ENCODE assay signal across 8 mouse cellular contexts in genomic region chr11:77783211-77783746, GRCm38 (mm10). TPM values are rescaled to one million over a fixed set of nuclear protein-coding genes. Genes with fewer than 3 reads are reported as not detected.
A peak's percentile ranks its signal among the peaks of the same experiment; 100 is the strongest.
DNase-seq lines count a peak whose midpoint lies in the region; ATAC-seq and TF ChIP-seq lines count a peak whose summit lies in the region.

No protein-coding gene starts in this region.

- DNase-seq in heart, adult 8-10 months (ENCODE audit: low spot score) = no peak
- no peak for DNase-seq in thymus, postnatal 4 days
- no peak for DNase-seq in urinary bladder, postnatal 25 days (ENCODE audit: low spot score)

- H3K36me3 ChIP-seq in heart, embryonic 13.5 days = peaks cover 10% of the 10 kb centered on the region
- H3K36me3 ChIP-seq in intestine, postnatal 0 days (ENCODE audit: control insufficient read depth, insufficient read depth) = peaks cover 15% of the 10 kb centered on the region
- peaks cover 2% of the 10 kb centered on the region; the same call in 1 of the 2 replicates for H3K36me3 ChIP-seq in lung, embryonic 15.5 days

- 60% methylated on average over 10 of the region's 10 CpGs for WGBS in heart, embryonic 13.5 days
- WGBS in intestine, postnatal 0 days = 61% methylated on average over 10 of the region's 10 CpGs
- WGBS in lung, embryonic 15.5 days = 51% methylated on average over 10 of the region's 10 CpGs

- H3K9me3 ChIP-seq in heart, embryonic 13.5 days = no peaks in the 10 kb centered on the region
- no peaks in the 10 kb centered on the region for H3K9me3 ChIP-seq in intestine, postnatal 0 days (ENCODE audit: control insufficient read depth)
- H3K9me3 ChIP-seq in lung, embryonic 15.5 days = no peaks in the 10 kb centered on the region

- H3K27ac ChIP-seq in heart, embryonic 13.5 days (replicated peaks) = peak overlapping the region; percentile 97
- peak overlapping the region; percentile 52 for H3K27ac ChIP-seq in brown adipose tissue, adult 24 weeks (replicated peaks; ENCODE audit: low read depth, low read length)
- H3K27ac ChIP-seq in intestine, postnatal 0 days (ENCODE audit: low read depth, low read length) = peak overlapping the region; percentile 98
- H3K27ac ChIP-seq in lung, embryonic 15.5 days = peak overlapping the region; percentile 92

- no peak for TF ChIP-seq CTCF in intestine, postnatal 0 days (IDR thresholded peaks at IDR 0.05; ENCODE audit: low read depth)

- H3K4me3 ChIP-seq in heart, embryonic 13.5 days = no peak overlapping the region
- no peak overlapping the region for H3K4me3 ChIP-seq in brown adipose tissue, adult 24 weeks (ENCODE audit: insufficient read depth, low read depth, low read length)
- H3K4me3 ChIP-seq in intestine, postnatal 0 days (ENCODE audit: low read depth, low read length) = no peak overlapping the region
- H3K4me3 ChIP-seq in lung, embryonic 15.5 days = no peak overlapping the region

- 0 out of 2 replicates have a peak overlapping the region, but pooled peaks have one; percentile 72 for H3K9ac ChIP-seq in heart, embryonic 13.5 days
- peak overlapping the region; percentile 7; the same call in 1 of the 2 replicates for H3K9ac ChIP-seq in intestine, postnatal 0 days (ENCODE audit: low read depth, low read length)
- H3K9ac ChIP-seq in lung, embryonic 15.5 days = no peak overlapping the region

- H3K27me3 ChIP-seq in heart, embryonic 13.5 days (replicated peaks) = no peaks in the 10 kb centered on the region
- no peaks in the 10 kb centered on the region for H3K27me3 ChIP-seq in intestine, postnatal 0 days (replicated peaks; ENCODE audit: control insufficient read depth, insufficient read depth, low read length)
- H3K27me3 ChIP-seq in lung, embryonic 15.5 days = no peaks in the 10 kb centered on the region

- H3K4me2 ChIP-seq in heart, embryonic 13.5 days = 0 out of 2 replicates have a peak overlapping the region, but pooled peaks have one; percentile 46
- H3K4me2 ChIP-seq in intestine, postnatal 0 days (replicated peaks; ENCODE audit: low read depth) = peak overlapping the region; percentile 48
- H3K4me2 ChIP-seq in lung, embryonic 15.5 days = no peak overlapping the region; the same call in 1 of the 2 replicates

- ATAC-seq in heart, embryonic 13.5 days (ENCODE audit: extremely low read depth, insufficient number of reproducible peaks, low FRiP score, low TSS enrichment) = no peak
- no peak for ATAC-seq in intestine, postnatal 0 days
- peak; percentile 43; the same call in 1 of the 2 replicates for ATAC-seq in lung, embryonic 15.5 days (ENCODE audit: borderline replicate concordance, extremely low read depth, low FRiP score, low TSS enrichment)
- ATAC-seq in frontal cortex, adult (ENCODE audit: low TSS enrichment) = no peak

- H3K4me1 ChIP-seq in heart, embryonic 13.5 days = peaks cover 85% of the 10 kb centered on the region
- peaks cover 56% of the 10 kb centered on the region for H3K4me1 ChIP-seq in brown adipose tissue, adult 24 weeks (ENCODE audit: control insufficient read depth, insufficient read depth, insufficient read length, low read length)
- peaks cover 34% of the 10 kb centered on the region for H3K4me1 ChIP-seq in intestine, postnatal 0 days (replicated peaks; ENCODE audit: control insufficient read depth, insufficient read depth, low read length)
- H3K4me1 ChIP-seq in lung, embryonic 15.5 days = peaks cover 49% of the 10 kb centered on the region

RNA-seq across cellular contexts. Expression of gene Gm10277, which starts 4.3 kb away (rescaled TPM):
- 1.1 and 1.3 TPM in 2 replicates for polyA plus RNA-seq in heart, embryonic 13.5 days (2015; fragmentation: Nextera tagmentation; extraction: Ambion mirVana)
- total RNA-seq in heart, adult 8-10 months (2022) = not detected
- not detected in 2 replicates for polyA plus RNA-seq in brown adipose tissue, adult 24 weeks (2012; ENCODE audit: insufficient read depth, insufficient read length, missing spikeins)
- 0.53 and 0.72 TPM in 2 replicates for polyA plus RNA-seq in intestine, postnatal 0 days (2015; fragmentation: Nextera tagmentation; extraction: Ambion mirVana)
- polyA plus RNA-seq in lung, embryonic 15.5 days (2015; fragmentation: Nextera tagmentation; extraction: Ambion mirVana) = 0.94 and 1.5 TPM in 2 replicates

RNA-seq across cellular contexts. Expression of gene Myo18a, which starts 20.2 kb away (rescaled TPM):
- 94.9 and 100.0 TPM in 2 replicates for polyA plus RNA-seq in heart, embryonic 13.5 days (2015; fragmentation: Nextera tagmentation; extraction: Ambion mirVana)
- 100 to 1,000 TPM; 256 to 285 (median 277) TPM for total RNA-seq in heart, adult 8-10 months (2022)
- polyA plus RNA-seq in brown adipose tissue, adult 24 weeks (2012; ENCODE audit: insufficient read depth, insufficient read length, missing spikeins) = 17.4 and 18.2 TPM in 2 replicates
- 25.4 and 30.7 TPM in 2 replicates for polyA plus RNA-seq in intestine, postnatal 0 days (2015; fragmentation: Nextera tagmentation; extraction: Ambion mirVana)
- polyA plus RNA-seq in lung, embryonic 15.5 days (2015; fragmentation: Nextera tagmentation; extraction: Ambion mirVana) = 37.8 and 46.2 TPM in 2 replicates

RNA-seq across cellular contexts. Expression of gene Cryba1, which starts 58.2 kb away (rescaled TPM):
- 0.20 TPM in 1 of 2 replicates, not detected in the other for polyA plus RNA-seq in heart, embryonic 13.5 days (2015; fragmentation: Nextera tagmentation; extraction: Ambion mirVana)
- not detected for total RNA-seq in heart, adult 8-10 months (2022)
- not detected in 2 replicates for polyA plus RNA-seq in brown adipose tissue, adult 24 weeks (2012; ENCODE audit: insufficient read depth, insufficient read length, missing spikeins)
- polyA plus RNA-seq in intestine, postnatal 0 days (2015; fragmentation: Nextera tagmentation; extraction: Ambion mirVana) = not detected in 2 replicates
- not detected in 2 replicates for polyA plus RNA-seq in lung, embryonic 15.5 days (2015; fragmentation: Nextera tagmentation; extraction: Ambion mirVana)
